Mouse (Mus musculus): ENCODE data around the gene Slc35f4. TPM values are rescaled to one million over a fixed set of nuclear protein-coding genes. Genes with fewer than 3 reads are reported as not detected.

The Slc35f4 gene
- total and polyA plus RNA-seq, 3 experiments, result not detected

GRCm38 (mm10) chr14:49431821-49432220 is 94.0 kb downstream of the Slc35f4 start:
- no peaks in the 10 kb centered on the region for H3K9me3 ChIP-seq (replicated peaks; ENCODE audit: low read length)
- in situ Hi-C loops (cut with MboI; ENCODE audit: low pct_ligation_motif_present, low pct_unique_long_range_greater_than_20kb, low sequenced_read_pairs) (no loop called here), dilution Hi-C loops (cut with MboI; ENCODE audit: extremely low pct_ligation_motif_present, extremely low pct_unique_long_range_greater_than_20kb, low sequenced_read_pairs) (no loop called here)
- TF ChIP-seq MAX (IDR thresholded peaks at IDR 0.05; ENCODE audit: low read length) (no peak), MXI1 (IDR thresholded peaks at IDR 0.05; ENCODE audit: low read depth, low read length) (no peak), ETS1 (conservative IDR thresholded peaks at IDR 0.05; ENCODE audit: low read depth, low read length) (no peak), HCFC1 (IDR thresholded peaks at IDR 0.05; ENCODE audit: low read depth, low read length) (no peak), JUN (IDR thresholded peaks at IDR 0.05; ENCODE audit: insufficient read depth, low read depth, low read length) (no peak), BHLHE40 (IDR thresholded peaks at IDR 0.05; ENCODE audit: low read depth, low read length) (no peak), SIN3A (IDR thresholded peaks at IDR 0.05; ENCODE audit: low read length) (no peak), ZNF384 (IDR thresholded peaks at IDR 0.05; ENCODE audit: low read depth, low read length) (no peak), CTCF (conservative IDR thresholded peaks at IDR 0.05 in 1 of 2, IDR thresholded peaks at IDR 0.05 in 1 of 2; ENCODE audit: low read depth in 2 of 2, low read length in 2 of 2) (no peak), ELF1 (IDR thresholded peaks at IDR 0.05; ENCODE audit: low read depth, low read length) (no peak), MAFK (IDR thresholded peaks at IDR 0.05; ENCODE audit: insufficient replicate concordance, low read length) (no peak), ZMIZ1 (IDR thresholded peaks at IDR 0.05; ENCODE audit: low read depth, low read length) (no peak)
- H3K4me1 ChIP-seq (ENCODE audit: control insufficient read depth in 1 of 2, insufficient read depth in 2 of 2), result peaks cover 0 to 9% of the 10 kb centered on the region in 2 experiments; a peak in 2 of 4 replicates
- H3K79me2 ChIP-seq (replicated peaks; ENCODE audit: control insufficient read depth, extremely low read depth, insufficient read depth, poor library complexity, severe bottlenecking), result no peaks in the 10 kb centered on the region
- no peak overlapping the region for H3K4me3 ChIP-seq (replicated peaks in 1 of 3; ENCODE audit: low read depth in 2 of 3, low read length in 2 of 3, poor library complexity in 1 of 3)
- no peak overlapping the region for H3K4me2 ChIP-seq (ENCODE audit: insufficient read depth, low read depth, poor library complexity, severe bottlenecking)
- H3K9ac ChIP-seq (ENCODE audit: insufficient read depth, low read depth), result no peak overlapping the region
- no peaks in the 10 kb centered on the region for H3K36me3 ChIP-seq (replicated peaks in 1 of 2; ENCODE audit: control insufficient read depth in 1 of 2, insufficient read depth in 1 of 2, low read length in 1 of 2)
- H3K27me3 ChIP-seq (replicated peaks), result no peaks in the 10 kb centered on the region
- no peak overlapping the region for H3K27ac ChIP-seq (ENCODE audit: insufficient read depth, low read depth)
- no peak for DNase-seq (ENCODE audit: extremely low read depth)

GRCm38 (mm10) chr14:49392482-49392881 is 133.4 kb downstream of the Slc35f4 start:
- no peak overlapping the region for H3K27ac ChIP-seq (ENCODE audit: insufficient read depth, low read depth)
- H3K4me1 ChIP-seq (ENCODE audit: control insufficient read depth in 1 of 2, insufficient read depth in 2 of 2), result no peaks in the 10 kb centered on the region
- H3K9ac ChIP-seq (ENCODE audit: insufficient read depth, low read depth), result no peak overlapping the region
- H3K4me3 ChIP-seq (replicated peaks in 1 of 3; ENCODE audit: low read depth in 2 of 3, low read length in 2 of 3, poor library complexity in 1 of 3), result no peak overlapping the region
- no peaks in the 10 kb centered on the region for H3K27me3 ChIP-seq (replicated peaks)
- DNase-seq (ENCODE audit: extremely low read depth), result peak; percentile 2
- no peaks in the 10 kb centered on the region for H3K79me2 ChIP-seq (replicated peaks; ENCODE audit: control insufficient read depth, extremely low read depth, insufficient read depth, poor library complexity, severe bottlenecking)
- no peaks in the 10 kb centered on the region for H3K36me3 ChIP-seq (replicated peaks in 1 of 2; ENCODE audit: control insufficient read depth in 1 of 2, insufficient read depth in 1 of 2, low read length in 1 of 2)
- in situ Hi-C loops (cut with MboI; ENCODE audit: low pct_ligation_motif_present, low pct_unique_long_range_greater_than_20kb, low sequenced_read_pairs), result no loop called here
- TF ChIP-seq SMC3 (IDR thresholded peaks at IDR 0.05; ENCODE audit: low read depth, low read length) (peak; percentile 27; the same call in 1 of the 2 replicates), ZNF384 (IDR thresholded peaks at IDR 0.05; ENCODE audit: low read depth, low read length) (no peak), MAX (IDR thresholded peaks at IDR 0.05; ENCODE audit: low read length) (no peak), CTCF (conservative IDR thresholded peaks at IDR 0.05 in 1 of 2, IDR thresholded peaks at IDR 0.05 in 1 of 2; ENCODE audit: low read depth in 2 of 2, low read length in 2 of 2) (peak in 1 of 2 experiments; percentile 54; a peak in 2 of 4 replicates), RAD21 (IDR thresholded peaks at IDR 0.05; ENCODE audit: low read depth, low read length) (peak; percentile 52)
- H3K4me2 ChIP-seq (ENCODE audit: insufficient read depth, low read depth, poor library complexity, severe bottlenecking), result no peak overlapping the region
- dilution Hi-C loops (cut with MboI; ENCODE audit: extremely low pct_ligation_motif_present, extremely low pct_unique_long_range_greater_than_20kb, low sequenced_read_pairs), result no loop called here
- no peaks in the 10 kb centered on the region for H3K9me3 ChIP-seq (replicated peaks; ENCODE audit: low read length)

Data from CH12.LX (cell line).